Mouse (Mus musculus) megakaryocyte, embryonic 14.5 days (primary cell): ENCODE measurements around the gene Robo1. TPM values are rescaled to one million over a fixed set of nuclear protein-coding genes. Genes with fewer than 3 reads are reported as not detected.

Source experiments
- H3K27me3 ChIP-seq: replicated peaks from 2 replicates; pipeline ENCODE3; 2012; ENCODE audit warnings: inconsistent platforms
- H3K36me3 ChIP-seq: replicated peaks from 2 replicates; pipeline ENCODE3; 2012; ENCODE audit warnings: low read length, inconsistent platforms, mixed read lengths
- H3K4me1 ChIP-seq: 2 replicates; pipeline ENCODE4 v1.6.1; 2012; ENCODE audit warnings: inconsistent platforms
- H3K4me3 ChIP-seq: replicated peaks from 2 replicates; pipeline ENCODE3; 2012; ENCODE audit warnings: moderate library complexity, mild to moderate bottlenecking, inconsistent platforms
- H3K9me3 ChIP-seq: 2 replicates; pipeline ENCODE4 v1.6.1; 2012; ENCODE audit warnings: inconsistent platforms
- FLI1 ChIP-seq: IDR thresholded peaks from 2 replicates; pipeline ENCODE4 v1.6.1; 2012; ENCODE audit warnings: low read length, inconsistent platforms, mixed read lengths
- GATA1 ChIP-seq: IDR thresholded peaks from 3 replicates; pipeline ENCODE4 v1.6.1; 2012; ENCODE audit warnings: mixed read lengths, low read length, inconsistent platforms, borderline replicate concordance
- polyA plus RNA-seq: library from polyadenylated mRNA; stranded (reverse); fragments of >175 nt; gene quantifications from 2 replicates; pipeline ENCODE4 v1.2.3, GENCODE M21; 2012; ENCODE audit warnings: low replicate concordance; ENCODE audit not compliant: insufficient read depth

Gene Robo1
- polyA plus RNA-seq, 1 experiment, result 0.03 TPM

DNA sequence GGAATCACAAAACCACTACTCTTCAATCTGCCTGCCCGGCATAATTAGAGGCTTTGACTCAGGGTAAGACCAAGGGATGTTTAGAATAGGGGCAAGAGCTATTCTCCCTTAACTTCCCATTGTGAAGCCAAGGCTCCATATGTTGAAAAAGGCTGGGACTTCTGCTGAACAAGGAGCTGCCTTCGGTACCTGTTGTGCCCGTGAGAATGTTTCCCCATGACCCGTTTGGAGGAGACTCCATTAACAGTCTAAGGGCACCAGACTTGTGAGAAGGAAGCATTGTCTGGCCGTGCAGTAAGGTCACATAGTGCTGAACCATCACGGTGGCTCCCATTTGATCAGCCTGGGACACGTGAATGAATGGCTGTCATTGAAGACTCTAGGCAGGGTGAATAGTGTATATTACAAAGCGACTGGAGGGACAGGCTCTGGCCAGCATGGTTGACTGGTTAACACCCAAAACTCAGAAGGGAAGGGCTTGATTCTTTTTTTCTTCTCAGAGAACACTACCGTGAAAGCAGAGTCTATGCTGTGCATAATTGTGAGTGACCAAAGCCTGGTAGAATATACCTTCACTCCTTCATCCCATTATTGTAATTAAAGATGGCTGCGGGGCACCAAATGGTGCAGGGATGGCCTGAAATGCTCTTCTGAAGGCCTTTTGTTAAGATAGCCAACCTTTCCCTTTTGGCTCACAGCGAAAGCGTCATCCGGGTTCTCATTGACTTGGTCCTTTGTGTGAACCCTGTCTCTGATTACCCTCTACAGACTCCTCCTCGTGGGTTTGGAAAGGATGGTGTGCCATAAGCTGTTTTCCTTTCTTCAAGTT lies 385.6 kb downstream of the Robo1 start:
- H3K4me1 ChIP-seq, result no peaks in the 10 kb centered on the region
- TF ChIP-seq GATA1 (no peak), FLI1 (no peak)
- no peaks in the 10 kb centered on the region for H3K27me3 ChIP-seq

DNA sequence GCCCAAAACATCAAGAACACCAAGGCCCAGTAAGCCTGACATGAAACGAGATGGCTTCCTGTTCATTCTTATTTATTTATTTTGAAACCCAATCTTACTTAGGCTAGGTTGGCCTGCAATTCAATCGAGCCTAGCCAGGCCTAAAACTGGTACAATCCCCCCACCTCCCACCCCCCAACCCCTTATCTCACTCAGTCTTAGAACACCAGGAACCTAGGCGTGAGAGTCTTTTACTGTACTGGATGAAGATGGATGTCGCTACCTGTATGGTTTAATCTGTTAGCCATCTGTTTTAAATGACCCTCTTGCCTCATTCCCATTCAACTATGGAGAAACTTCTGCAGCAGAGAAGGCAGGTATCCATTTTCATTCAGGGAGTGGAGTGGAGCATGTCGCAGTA lies 386.7 kb downstream of the Robo1 start:
- no peaks in the 10 kb centered on the region for H3K36me3 ChIP-seq
- peaks cover 9% of the 10 kb centered on the region for H3K9me3 ChIP-seq
- TF ChIP-seq FLI1 (no peak), GATA1 (no peak)
- H3K4me3 ChIP-seq, result no peak overlapping the region
- no peaks in the 10 kb centered on the region for H3K27me3 ChIP-seq
- H3K4me1 ChIP-seq, result no peaks in the 10 kb centered on the region

More for the DNA sequence above, 385.6 kb downstream of the Robo1 start:
- Histone ChIP-seq H3K4me3 (no peak overlapping the region), H3K9me3 (peaks cover 9% of the 10 kb centered on the region), H3K36me3 (no peaks in the 10 kb centered on the region)

DNA sequence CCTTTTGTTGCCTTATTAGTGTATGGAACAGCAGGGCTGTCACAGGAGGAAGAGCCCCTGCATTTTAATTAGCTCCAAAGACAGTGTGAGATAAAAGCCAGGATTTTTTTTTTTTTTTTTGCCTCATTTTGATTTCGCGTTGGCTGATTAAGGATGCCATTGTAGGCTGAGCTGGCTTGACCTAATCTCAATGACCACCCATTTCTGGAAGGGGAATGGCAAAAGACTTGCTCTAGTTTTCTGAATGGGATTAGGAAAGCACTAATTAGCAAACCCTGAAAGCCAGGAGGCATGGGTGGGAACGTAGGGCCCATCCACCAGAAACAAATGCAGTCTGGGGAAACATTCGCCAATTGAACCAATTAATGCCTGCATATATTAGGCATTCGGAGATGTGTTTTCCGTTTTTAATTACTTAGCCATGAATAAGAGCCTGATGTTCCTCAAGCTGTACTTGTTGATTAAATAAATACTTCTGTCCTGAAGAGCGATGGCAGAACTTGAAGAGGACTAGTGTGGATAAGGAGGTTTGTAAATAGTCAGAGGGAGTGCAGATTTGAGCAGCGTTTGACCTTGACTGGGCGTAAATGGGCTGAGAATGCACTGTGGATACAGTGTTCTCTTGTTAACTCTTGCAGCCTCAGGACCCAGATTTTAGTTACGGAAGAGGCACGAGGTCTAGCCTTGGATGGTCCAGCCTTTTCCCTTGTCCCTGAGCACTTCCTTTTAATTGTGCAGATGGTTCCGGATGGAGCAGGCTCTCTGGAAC lies 391.3 kb downstream of the Robo1 start:
- Histone ChIP-seq H3K9me3 (peaks cover 6% of the 10 kb centered on the region; the same call in 1 of the 2 replicates), H3K36me3 (no peaks in the 10 kb centered on the region), H3K27me3 (no peaks in the 10 kb centered on the region), H3K4me3 (no peak overlapping the region), H3K4me1 (no peaks in the 10 kb centered on the region)
- no peak for TF ChIP-seq GATA1

DNA sequence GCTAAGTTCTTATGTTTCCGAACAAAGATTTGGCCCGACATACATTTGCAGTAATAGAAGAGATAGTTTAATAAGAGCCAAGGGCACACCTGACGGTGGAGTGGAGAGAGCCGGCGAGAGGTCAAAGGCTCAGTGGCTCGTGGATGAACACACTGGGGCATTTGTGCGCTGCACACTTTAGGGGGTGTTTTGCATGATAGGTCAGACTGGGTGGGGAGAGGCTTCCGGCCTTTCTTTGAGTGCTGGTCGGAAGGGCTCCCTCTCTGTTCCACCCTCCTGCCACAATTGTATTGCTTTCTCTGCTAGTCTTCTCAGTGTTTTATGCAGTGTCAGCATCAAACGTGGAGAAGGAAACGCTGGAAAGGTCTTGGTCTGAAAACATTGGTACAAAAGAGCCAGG lies 392.2 kb downstream of the Robo1 start:
- H3K9me3 ChIP-seq, result peaks cover 6% of the 10 kb centered on the region; the same call in 1 of the 2 replicates
- no peak overlapping the region for H3K4me3 ChIP-seq
- no peaks in the 10 kb centered on the region for H3K36me3 ChIP-seq
- no peaks in the 10 kb centered on the region for H3K4me1 ChIP-seq
- TF ChIP-seq GATA1 (no peak), FLI1 (no peak)
- no peaks in the 10 kb centered on the region for H3K27me3 ChIP-seq

DNA sequence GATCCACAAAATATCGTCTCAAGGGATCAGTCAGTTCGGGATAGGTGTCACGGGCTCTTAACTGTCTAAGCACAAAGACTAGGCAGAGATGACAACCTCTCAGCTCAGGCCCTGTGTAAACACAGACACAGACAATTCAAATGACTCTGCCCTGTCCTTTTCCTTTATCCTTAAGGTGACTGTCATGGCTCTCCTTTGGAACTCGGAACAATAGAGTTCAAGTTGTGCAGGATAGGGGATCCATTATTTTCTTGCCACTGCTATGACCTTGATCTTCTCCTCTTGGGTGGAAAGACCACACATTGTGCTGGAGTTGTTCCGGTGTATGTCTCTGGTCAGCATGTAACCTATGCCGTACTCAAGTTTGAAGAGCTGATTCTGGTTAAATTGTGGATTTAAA lies 395.4 kb downstream of the Robo1 start:
- no peak overlapping the region for H3K4me3 ChIP-seq
- no peaks in the 10 kb centered on the region for H3K4me1 ChIP-seq
- H3K9me3 ChIP-seq, result peaks cover 6% of the 10 kb centered on the region; the same call in 1 of the 2 replicates
- TF ChIP-seq FLI1 (no peak), GATA1 (no peak)
- no peaks in the 10 kb centered on the region for H3K27me3 ChIP-seq
- H3K36me3 ChIP-seq, result no peaks in the 10 kb centered on the region

DNA sequence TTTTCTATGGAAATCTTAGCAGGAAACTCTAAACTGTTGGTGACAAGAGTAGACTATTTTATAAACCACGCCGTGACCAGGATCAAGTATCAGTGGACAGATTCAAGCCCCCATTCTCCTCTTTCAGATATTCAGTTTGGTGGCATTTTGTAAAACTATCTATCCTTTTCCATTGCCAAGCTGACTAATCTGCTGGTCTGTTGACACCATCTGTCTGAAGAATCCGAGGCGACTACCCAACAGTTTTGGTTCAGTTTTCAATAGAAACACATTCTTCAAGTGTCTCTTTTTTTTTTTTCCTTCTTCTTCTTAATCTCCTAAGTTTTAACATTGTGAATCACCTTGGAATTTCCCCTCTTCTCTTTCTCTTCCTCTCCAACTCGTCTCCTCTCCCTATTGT lies 397.7 kb downstream of the Robo1 start:
- no peaks in the 10 kb centered on the region for H3K9me3 ChIP-seq
- H3K27me3 ChIP-seq, result no peaks in the 10 kb centered on the region
- no peaks in the 10 kb centered on the region for H3K4me1 ChIP-seq
- no peaks in the 10 kb centered on the region for H3K36me3 ChIP-seq
- H3K4me3 ChIP-seq, result no peak overlapping the region
- TF ChIP-seq GATA1, result no peak

DNA sequence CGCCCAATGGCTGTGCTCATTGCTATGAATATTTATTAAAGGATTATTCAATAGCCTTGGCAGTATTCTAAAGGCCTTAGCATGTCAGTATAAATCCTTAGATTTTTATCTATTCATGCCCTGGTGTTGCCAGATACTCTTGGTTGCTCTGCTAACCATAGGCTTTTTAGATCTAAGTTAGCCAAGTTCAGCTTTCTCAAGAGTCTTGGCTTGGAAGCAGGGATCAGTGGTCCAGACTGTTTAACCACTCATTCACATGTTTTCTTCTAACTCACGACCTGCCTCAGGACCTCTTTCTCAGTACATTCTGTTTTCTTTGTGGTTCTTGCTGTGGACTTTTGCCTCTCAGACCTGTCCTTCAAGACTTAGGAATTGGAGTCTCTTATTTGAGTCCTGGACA lies 400.4 kb downstream of the Robo1 start:
- H3K27me3 ChIP-seq, result no peaks in the 10 kb centered on the region
- TF ChIP-seq GATA1 (no peak), FLI1 (no peak)
- no peaks in the 10 kb centered on the region for H3K4me1 ChIP-seq
- H3K36me3 ChIP-seq, result no peaks in the 10 kb centered on the region
- H3K4me3 ChIP-seq, result no peak overlapping the region
- H3K9me3 ChIP-seq, result no peaks in the 10 kb centered on the region

DNA sequence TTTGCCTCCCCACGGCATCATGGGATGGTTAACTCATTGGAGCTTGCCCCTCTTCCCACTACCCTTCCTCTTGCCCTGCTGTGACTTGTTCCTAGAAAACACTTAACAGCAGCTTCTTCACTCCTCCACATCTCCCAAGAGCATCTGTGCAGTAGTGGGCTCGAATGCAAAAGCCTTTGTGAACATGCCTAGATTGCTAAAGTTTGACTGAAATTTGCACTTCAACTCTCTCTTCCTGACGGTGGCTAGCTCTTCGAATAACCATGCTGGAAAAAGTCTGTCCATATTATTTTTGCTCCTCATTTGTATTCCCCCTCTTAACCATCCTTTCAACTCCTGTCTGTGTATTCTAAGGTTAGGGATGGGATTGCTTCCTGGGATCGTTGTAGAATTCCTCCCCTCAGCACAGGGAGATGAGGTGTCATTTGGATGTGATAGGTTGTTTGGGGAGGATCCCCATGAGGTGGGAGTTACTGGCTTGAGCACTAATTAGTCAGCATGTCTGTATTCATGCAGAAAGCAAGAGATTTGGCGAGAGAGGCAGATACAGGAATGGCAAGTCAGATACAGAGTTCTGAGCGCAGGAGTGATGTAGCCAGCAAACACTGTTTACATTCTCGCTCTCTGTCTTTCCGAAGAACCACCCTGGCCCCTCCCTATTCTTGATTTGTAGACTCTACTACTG lies 409.2 kb downstream of the Robo1 start:
- Histone ChIP-seq H3K4me3 (no peak overlapping the region), H3K9me3 (0 out of 2 replicates have a peak, but pooled peaks cover 3% of the 10 kb centered on the region), H3K4me1 (no peaks in the 10 kb centered on the region), H3K27me3 (no peaks in the 10 kb centered on the region), H3K36me3 (no peaks in the 10 kb centered on the region)
- TF ChIP-seq GATA1, result no peak
- no peak for TF ChIP-seq FLI1

DNA sequence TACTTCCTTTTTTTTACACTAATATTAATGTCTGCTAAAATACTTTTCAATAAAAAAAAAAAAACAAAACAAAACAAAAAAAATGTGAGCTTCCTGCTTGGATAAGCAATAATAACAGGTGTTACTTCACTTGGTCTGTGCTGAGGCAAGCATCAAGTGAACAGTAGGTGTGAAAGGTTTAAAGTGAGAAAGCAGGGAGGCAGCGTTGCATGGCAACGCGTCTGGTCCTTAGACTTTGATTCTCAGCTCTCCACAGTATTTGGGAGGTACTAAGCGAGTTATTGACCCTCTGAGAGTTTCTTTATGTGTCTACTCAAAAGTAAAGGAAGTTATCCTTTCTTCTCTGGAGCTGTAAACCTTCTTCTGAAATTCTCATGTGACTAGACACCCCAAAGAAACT lies 411.0 kb downstream of the Robo1 start:
- Histone ChIP-seq H3K9me3 (peaks cover 9% of the 10 kb centered on the region; the same call in 1 of the 2 replicates), H3K4me3 (no peak overlapping the region), H3K4me1 (no peaks in the 10 kb centered on the region), H3K36me3 (no peaks in the 10 kb centered on the region), H3K27me3 (no peaks in the 10 kb centered on the region)
- no peak for TF ChIP-seq FLI1
- TF ChIP-seq GATA1, result no peak
